Mouse (Mus musculus): Measurements from ENCODE around the gene Klhl30. TPM values are rescaled to one million over a fixed set of nuclear protein-coding genes. Genes with fewer than 3 reads are reported as not detected.
A peak's percentile ranks its signal among the peaks of the same experiment; 100 is the strongest.

Gene Klhl30
- polyA plus RNA-seq, 1 experiment from 2014 or later = 0.11 TPM

GRCm38 (mm10) chr1:91332102-91332501 is 18.7 kb upstream of the Klhl30 start:
- Histone ChIP-seq H3K4me1 (no peaks in the 10 kb centered on the region), H3K36me3 (no peaks in the 10 kb centered on the region), H3K27me3 (no peaks in the 10 kb centered on the region), H3K9me3 (no peaks in the 10 kb centered on the region), H3K4me3 (no peak overlapping the region), H3K4me2 (replicated peaks) (no peak overlapping the region), H3K9ac (replicated peaks) (no peak overlapping the region), H3K27ac (replicated peaks) (no peak overlapping the region)
- 70% methylated on average over 4 of the region's 4 CpGs for WGBS
- no peak for ATAC-seq (ENCODE audit: low FRiP score, low read depth)

- no peak for ATAC-seq (ENCODE audit: low FRiP score, low read depth)
- Histone ChIP-seq H3K36me3 (no peaks in the 10 kb centered on the region), H3K27ac (replicated peaks) (no peak overlapping the region)
Observed at GRCm38 (mm10) chr1:91333582-91333981, 17.2 kb upstream of the Klhl30 start.

GRCm38 (mm10) chr1:91337355-91337754 is 13.5 kb upstream of the Klhl30 start:
- no peak for ATAC-seq (ENCODE audit: low FRiP score, low read depth)
- no peaks in the 10 kb centered on the region for H3K9me3 ChIP-seq
- no peak overlapping the region for H3K4me3 ChIP-seq
- WGBS = 89% methylated on average over 7 of the region's 7 CpGs
- no peaks in the 10 kb centered on the region for H3K4me1 ChIP-seq
- no peaks in the 10 kb centered on the region for H3K36me3 ChIP-seq
- no peak overlapping the region for H3K27ac ChIP-seq (replicated peaks)
- H3K27me3 ChIP-seq = peaks cover 9% of the 10 kb centered on the region
- H3K9ac ChIP-seq (replicated peaks) = no peak overlapping the region
- no peak overlapping the region for H3K4me2 ChIP-seq (replicated peaks)

More at GRCm38 (mm10) chr1:91333582-91333981, 17.2 kb upstream of the Klhl30 start:
- H3K27me3 ChIP-seq = no peaks in the 10 kb centered on the region
- no peaks in the 10 kb centered on the region for H3K9me3 ChIP-seq
- no peak overlapping the region for H3K9ac ChIP-seq (replicated peaks)
- H3K4me2 ChIP-seq (replicated peaks) = no peak overlapping the region
- H3K4me3 ChIP-seq = no peak overlapping the region
- H3K4me1 ChIP-seq = no peaks in the 10 kb centered on the region

GRCm38 (mm10) chr1:91344001-91344400 is 6.8 kb upstream of the Klhl30 start:
- 82% methylated on average over 3 of the region's 3 CpGs for WGBS
- H3K36me3 ChIP-seq = no peaks in the 10 kb centered on the region
- no peak for ATAC-seq (ENCODE audit: low FRiP score, low read depth)

DNA sequence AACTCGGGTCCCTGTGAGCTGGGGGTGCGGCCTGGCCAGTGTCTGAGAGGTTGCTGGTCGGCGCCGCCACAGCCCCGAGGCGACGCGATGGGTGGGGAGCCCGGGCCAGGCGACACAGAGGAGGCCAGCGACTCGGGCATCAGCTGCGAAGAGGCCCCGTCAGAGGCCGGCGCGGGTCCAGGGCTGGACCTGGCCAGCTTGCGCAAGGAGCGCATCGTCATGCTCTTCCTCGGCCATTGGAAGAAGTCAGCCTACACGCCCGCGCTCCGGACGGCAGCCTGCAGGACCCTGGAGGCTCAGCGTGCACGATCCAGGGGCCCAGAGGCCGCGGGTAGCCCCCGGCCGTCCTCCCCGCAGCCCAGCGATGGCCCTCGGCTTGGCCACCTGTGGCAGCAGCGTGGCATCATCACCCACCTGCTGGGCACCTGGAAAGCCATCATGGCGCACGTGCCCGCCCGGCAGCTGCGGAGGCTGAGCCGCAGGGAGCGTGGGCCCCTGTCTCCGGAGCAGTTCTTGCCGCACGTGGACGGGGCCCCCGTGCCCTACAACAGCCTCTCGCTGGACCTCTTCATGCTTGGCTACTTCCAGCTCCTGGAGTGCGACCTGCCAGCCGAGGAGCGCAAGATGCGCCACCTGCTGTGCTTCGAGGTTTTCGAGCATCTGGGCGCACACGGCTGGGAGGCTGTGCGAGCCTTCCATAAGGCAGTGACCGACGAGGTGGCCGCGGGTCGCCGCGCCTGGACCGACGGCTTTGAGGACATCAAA is 5.7 kb upstream of the Klhl30 start:
- H3K4me2 ChIP-seq (replicated peaks) = peak overlapping the region; percentile 51
- H3K9ac ChIP-seq (replicated peaks) = 0 out of 2 replicates have a peak overlapping the region, but pooled peaks have one; percentile 24
- H3K4me3 ChIP-seq = peak overlapping the region; percentile 30
- H3K4me1 ChIP-seq = peaks cover 10% of the 10 kb centered on the region
- 4% methylated on average over 68 of the region's 68 CpGs for WGBS
- H3K36me3 ChIP-seq = no peaks in the 10 kb centered on the region
- no peak for ATAC-seq (ENCODE audit: low FRiP score, low read depth)
- H3K27ac ChIP-seq (replicated peaks) = no peak overlapping the region
- H3K9me3 ChIP-seq = no peaks in the 10 kb centered on the region
- peaks cover 57% of the 10 kb centered on the region for H3K27me3 ChIP-seq

More at GRCm38 (mm10) chr1:91344001-91344400, 6.8 kb upstream of the Klhl30 start:
- H3K9ac ChIP-seq (replicated peaks) = no peak overlapping the region
- H3K9me3 ChIP-seq = no peaks in the 10 kb centered on the region
- H3K4me3 ChIP-seq = no peak overlapping the region
- H3K27me3 ChIP-seq = peaks cover 57% of the 10 kb centered on the region
- H3K4me2 ChIP-seq (replicated peaks) = no peak overlapping the region
- no peak overlapping the region for H3K27ac ChIP-seq (replicated peaks)
- H3K4me1 ChIP-seq = peaks cover 10% of the 10 kb centered on the region

DNA sequence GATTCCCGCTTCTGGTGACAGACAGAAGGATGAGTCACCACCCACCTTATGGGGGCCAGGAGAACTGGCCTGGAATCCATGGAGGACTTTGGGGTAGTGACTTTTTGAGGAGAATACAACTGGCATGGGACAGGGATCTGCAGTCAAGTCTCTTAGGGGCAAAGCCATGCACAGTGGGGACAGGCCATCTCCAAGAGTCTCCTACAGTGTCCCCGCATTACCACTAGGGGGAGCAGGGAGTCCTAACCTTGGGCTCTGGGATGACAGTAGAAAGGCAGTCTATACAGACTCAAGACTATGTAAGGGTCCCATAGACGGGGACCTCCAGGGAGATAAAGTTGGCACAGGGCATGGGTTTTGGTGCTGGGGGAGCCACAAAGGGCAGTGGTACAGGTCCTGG is 3.9 kb upstream of the Klhl30 start:
- ATAC-seq (ENCODE audit: low FRiP score, low read depth) = peak; percentile 49; the same call in 1 of the 2 replicates
- Histone ChIP-seq H3K9me3 (no peaks in the 10 kb centered on the region), H3K4me1 (peaks cover 10% of the 10 kb centered on the region), H3K9ac (replicated peaks) (no peak overlapping the region), H3K4me2 (replicated peaks) (no peak overlapping the region), H3K27ac (replicated peaks) (no peak overlapping the region), H3K27me3 (peaks cover 53% of the 10 kb centered on the region), H3K4me3 (no peak overlapping the region), H3K36me3 (no peaks in the 10 kb centered on the region)
- WGBS = 36% methylated on average over 3 of the region's 3 CpGs

DNA sequence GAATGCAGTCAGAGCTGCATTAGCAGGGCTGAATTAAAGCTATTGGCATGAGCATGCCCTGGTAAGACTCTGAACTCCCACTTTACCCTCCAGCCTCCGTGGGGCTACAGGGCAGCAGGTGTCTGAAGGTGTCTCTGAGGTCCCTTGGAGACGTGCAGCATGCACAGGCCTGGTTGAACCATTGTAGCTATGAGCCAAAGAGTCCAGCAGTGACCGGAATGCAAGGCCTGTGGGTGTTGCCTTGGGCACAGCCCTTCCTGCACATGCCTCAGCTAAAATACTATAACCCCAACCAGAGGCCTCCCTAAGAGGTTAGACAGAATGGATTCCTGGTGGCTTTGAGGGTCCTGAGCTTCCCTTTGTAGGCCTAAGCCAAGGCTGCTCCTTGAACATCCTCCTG is 433 bp downstream of the Klhl30 start:
- 73% methylated on average over 3 of the region's 3 CpGs for WGBS
- no peaks in the 10 kb centered on the region for H3K4me1 ChIP-seq

DNA sequence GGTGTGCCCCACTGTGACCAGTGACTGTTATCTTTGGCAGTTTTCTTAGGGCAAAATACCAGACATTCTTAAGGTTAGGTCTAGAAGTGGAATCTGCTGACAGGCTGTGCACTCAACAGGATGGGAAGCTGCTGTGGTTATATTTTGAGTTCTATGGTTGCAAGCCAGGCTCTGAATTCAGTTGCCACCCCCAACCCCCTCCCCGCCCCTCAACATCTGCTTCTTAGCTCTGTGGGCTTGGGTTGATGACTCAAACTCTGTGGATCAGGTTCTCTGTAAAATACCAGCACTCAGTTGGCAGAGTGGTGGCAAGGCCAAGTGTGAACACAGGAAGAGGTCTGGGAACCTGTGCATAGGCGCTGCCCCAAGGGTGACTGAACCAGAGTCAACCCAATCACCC is 1.5 kb downstream of the Klhl30 start:
- no peak overlapping the region for H3K4me3 ChIP-seq
- H3K4me2 ChIP-seq (replicated peaks) = no peak overlapping the region
- no peaks in the 10 kb centered on the region for H3K9me3 ChIP-seq
- no peaks in the 10 kb centered on the region for H3K4me1 ChIP-seq
- no peaks in the 10 kb centered on the region for H3K27me3 ChIP-seq
- no peaks in the 10 kb centered on the region for H3K36me3 ChIP-seq
- 89% methylated on average over 2 of the region's 2 CpGs for WGBS
- no peak overlapping the region for H3K9ac ChIP-seq (replicated peaks)
- H3K27ac ChIP-seq (replicated peaks) = no peak overlapping the region
- ATAC-seq (ENCODE audit: low FRiP score, low read depth) = no peak

More for the DNA sequence above, 433 bp downstream of the Klhl30 start:
- Histone ChIP-seq H3K36me3 (no peaks in the 10 kb centered on the region), H3K27me3 (peaks cover 9% of the 10 kb centered on the region), H3K9me3 (no peaks in the 10 kb centered on the region), H3K4me2 (replicated peaks) (no peak overlapping the region), H3K4me3 (no peak overlapping the region), H3K9ac (replicated peaks) (no peak overlapping the region), H3K27ac (replicated peaks) (no peak overlapping the region)
- no peak for ATAC-seq (ENCODE audit: low FRiP score, low read depth)

GRCm38 (mm10) chr1:91356105-91356504 is 5.3 kb downstream of the Klhl30 start:
- H3K9me3 ChIP-seq = no peaks in the 10 kb centered on the region
- H3K9ac ChIP-seq (replicated peaks) = no peak overlapping the region
- no peaks in the 10 kb centered on the region for H3K36me3 ChIP-seq
- WGBS = 86% methylated on average over 11 of the region's 11 CpGs
- no peak overlapping the region for H3K4me2 ChIP-seq (replicated peaks)
- H3K4me1 ChIP-seq = no peaks in the 10 kb centered on the region
- H3K4me3 ChIP-seq = no peak overlapping the region
- H3K27me3 ChIP-seq = no peaks in the 10 kb centered on the region
- no peak overlapping the region for H3K27ac ChIP-seq (replicated peaks)
- ATAC-seq (ENCODE audit: low FRiP score, low read depth) = no peak

- H3K9ac ChIP-seq (replicated peaks) = no peak overlapping the region
- peaks cover 8% of the 10 kb centered on the region; the same call in 1 of the 2 replicates for H3K9me3 ChIP-seq
- 77% methylated on average over 5 of the region's 5 CpGs for WGBS
- peaks cover 10% of the 10 kb centered on the region for H3K4me1 ChIP-seq
- H3K27me3 ChIP-seq = peaks cover 23% of the 10 kb centered on the region
- no peak overlapping the region for H3K4me3 ChIP-seq
- ATAC-seq (ENCODE audit: low FRiP score, low read depth) = no peak
- H3K27ac ChIP-seq (replicated peaks) = no peak overlapping the region
- no peak overlapping the region for H3K4me2 ChIP-seq (replicated peaks)
- no peaks in the 10 kb centered on the region for H3K36me3 ChIP-seq
Observed at GRCm38 (mm10) chr1:91362113-91362512, 11.3 kb downstream of the Klhl30 start.

GRCm38 (mm10) chr1:91364822-91365644 is 14.2 kb downstream of the Klhl30 start:
- H3K27me3 ChIP-seq = peaks cover 33% of the 10 kb centered on the region
- WGBS = 90% methylated on average over 16 of the region's 16 CpGs
- H3K4me2 ChIP-seq (replicated peaks) = no peak overlapping the region
- no peak overlapping the region for H3K9ac ChIP-seq (replicated peaks)
- peaks cover 8% of the 10 kb centered on the region for H3K36me3 ChIP-seq
- H3K4me3 ChIP-seq = no peak overlapping the region
- H3K9me3 ChIP-seq = peaks cover 8% of the 10 kb centered on the region; the same call in 1 of the 2 replicates
- ATAC-seq (ENCODE audit: low FRiP score, low read depth) = no peak
- no peak overlapping the region for H3K27ac ChIP-seq (replicated peaks)
- H3K4me1 ChIP-seq = peaks cover 10% of the 10 kb centered on the region

DNA sequence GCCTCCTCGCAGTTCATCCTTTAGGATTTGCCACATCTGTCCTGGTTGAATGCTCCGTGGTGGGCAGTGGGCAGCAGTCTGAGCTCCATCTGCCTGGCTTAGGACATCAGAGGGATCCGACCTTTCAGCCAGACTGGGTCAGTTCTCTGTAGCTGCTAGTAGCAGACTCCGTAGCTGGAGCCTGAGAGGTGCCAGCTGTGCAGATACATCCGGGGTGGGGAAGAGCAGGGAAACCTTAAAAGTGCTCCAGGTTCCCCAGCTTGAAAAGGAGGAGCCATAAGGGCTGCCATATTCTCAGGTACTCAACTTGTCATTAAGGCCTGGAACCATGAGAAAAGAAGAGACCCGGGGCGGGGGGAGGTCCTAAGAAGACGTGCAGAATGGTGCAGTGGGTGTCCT is 15.0 kb downstream of the Klhl30 start:
- H3K9me3 ChIP-seq = peaks cover 8% of the 10 kb centered on the region; the same call in 1 of the 2 replicates
- peak overlapping the region; percentile 69 for H3K4me2 ChIP-seq (replicated peaks)
- H3K27ac ChIP-seq (replicated peaks) = no peak overlapping the region
- H3K9ac ChIP-seq (replicated peaks) = no peak overlapping the region
- H3K4me1 ChIP-seq = peaks cover 10% of the 10 kb centered on the region
- 33% methylated on average over 8 of the region's 8 CpGs for WGBS
- peaks cover 15% of the 10 kb centered on the region for H3K36me3 ChIP-seq
- H3K27me3 ChIP-seq = peaks cover 33% of the 10 kb centered on the region
- ATAC-seq (ENCODE audit: low FRiP score, low read depth) = no peak
- H3K4me3 ChIP-seq = peak overlapping the region; percentile 42

All from midbrain, embryonic 12.5 days (tissue).